Mouse (Mus musculus): Measurements from ENCODE around the gene Baz1a.

DNA sequence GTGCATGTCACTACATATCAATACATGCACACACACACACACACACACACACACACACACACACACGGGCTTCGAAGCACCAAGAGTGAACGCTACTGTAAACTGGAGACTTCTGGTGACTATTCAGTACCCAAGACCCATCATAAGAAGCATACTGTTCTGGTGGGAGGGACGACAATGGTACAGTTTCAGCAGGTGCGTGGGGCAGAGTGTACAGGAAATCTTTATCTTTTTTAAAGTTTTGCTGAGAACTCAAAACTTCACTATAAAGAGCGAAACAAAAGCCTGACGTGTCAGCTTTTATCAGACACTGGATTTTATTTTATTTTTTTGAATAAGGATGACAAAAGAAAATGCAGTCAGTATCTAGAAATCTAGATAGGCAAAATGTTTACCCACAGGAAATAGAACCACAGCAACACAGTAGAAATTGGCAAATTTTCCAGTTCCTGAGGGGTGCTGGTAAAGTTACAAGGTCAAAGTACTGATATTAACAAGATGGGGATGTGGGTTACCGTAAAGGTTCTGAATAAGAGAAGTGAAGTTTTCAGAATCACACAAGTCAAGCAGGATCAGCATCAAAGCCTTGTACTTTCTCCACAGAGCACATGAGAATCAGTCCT is 35.7 kb upstream of the Baz1a start:
- TF ChIP-seq POLR2A (IDR thresholded peaks at IDR 0.05; ENCODE audit: extremely low read depth, insufficient read depth, low read length): no peak
- TF ChIP-seq CTCF (IDR thresholded peaks at IDR 0.05; ENCODE audit: low read depth, low read length): no peak

All from liver, adult 2 months (tissue).